Mouse (Mus musculus) cerebellum, adult 11 months (tissue): Measurements from ENCODE around the gene Zfp185.
A peak's percentile ranks its signal among the peaks of the same experiment; 100 is the strongest.

ENCODE experiments used
- DNase-seq: peaks from one replicate; pipeline ENCODE4 v3.0.0; 2022

Zfp185 gene

GRCm38 (mm10) chrX:72986841-72987519 is at the start of gene Zfp185:
Gene Zfp185 (plus strand): TSS chrX:72987339.
- no peak for DNase-seq

DNA sequence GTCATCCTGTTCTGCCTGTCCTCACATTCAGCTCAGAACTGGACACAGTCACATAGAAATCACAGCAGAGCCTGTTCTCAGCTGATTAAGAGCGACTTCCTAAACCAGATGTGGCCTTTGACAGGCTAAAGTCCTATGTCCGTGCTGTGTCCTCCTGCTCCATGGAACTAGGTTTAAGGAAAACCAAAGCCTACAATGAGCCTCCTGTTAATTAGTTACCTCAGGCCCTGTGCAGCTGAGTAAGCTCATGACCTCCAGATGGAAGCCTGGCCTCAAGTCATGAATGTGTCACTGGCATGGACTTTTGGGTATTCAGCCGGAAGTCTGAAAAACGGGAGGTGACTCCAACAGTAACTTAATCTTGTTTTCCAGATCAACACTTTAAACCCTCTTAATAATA is 33.7 kb upstream of the Zfp185 start:
- no peak for DNase-seq

DNA sequence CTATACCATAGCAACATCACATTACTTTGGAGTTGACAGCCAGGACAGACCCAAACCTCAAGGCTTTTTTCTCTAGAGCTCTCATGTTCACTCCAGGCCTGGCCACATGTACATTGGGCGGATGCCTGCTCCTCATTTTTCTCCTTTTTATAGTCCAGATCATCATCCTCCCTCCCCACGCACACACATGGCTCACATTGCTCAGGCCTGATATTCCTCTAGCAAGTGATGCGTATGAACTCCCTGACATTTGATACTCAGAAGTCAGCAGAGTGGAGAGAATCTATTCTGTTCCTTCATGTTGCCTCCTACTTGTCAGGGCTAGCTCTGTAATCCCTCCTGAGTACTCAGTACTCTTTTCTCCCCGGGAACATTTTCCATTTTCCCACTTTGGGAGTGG is 30.7 kb upstream of the Zfp185 start:
- no peak for DNase-seq

- no peak for DNase-seq
Measured at GRCm38 (mm10) chrX:72960431-72960830, 26.7 kb upstream of the Zfp185 start.

DNA sequence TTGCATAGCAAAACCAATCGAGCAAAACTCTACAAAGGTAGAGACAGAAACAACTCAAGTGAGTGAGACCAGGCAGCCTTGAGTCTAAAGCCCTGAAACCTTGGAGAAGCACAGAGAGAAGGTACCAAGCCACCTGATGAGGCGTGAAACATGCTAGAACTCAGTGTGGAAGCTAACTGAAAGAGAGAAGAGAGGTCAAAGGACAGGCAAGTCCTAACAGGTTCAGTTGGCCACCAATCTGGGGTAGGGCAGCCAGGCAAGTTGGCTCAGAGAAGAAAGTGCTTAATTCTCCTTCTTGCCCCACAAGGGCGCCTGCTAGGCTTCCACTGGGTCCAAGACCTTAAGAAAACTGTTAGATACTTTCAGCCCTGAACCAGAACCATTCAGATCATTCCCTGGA is 25.6 kb upstream of the Zfp185 start:
- DNase-seq = no peak

DNA sequence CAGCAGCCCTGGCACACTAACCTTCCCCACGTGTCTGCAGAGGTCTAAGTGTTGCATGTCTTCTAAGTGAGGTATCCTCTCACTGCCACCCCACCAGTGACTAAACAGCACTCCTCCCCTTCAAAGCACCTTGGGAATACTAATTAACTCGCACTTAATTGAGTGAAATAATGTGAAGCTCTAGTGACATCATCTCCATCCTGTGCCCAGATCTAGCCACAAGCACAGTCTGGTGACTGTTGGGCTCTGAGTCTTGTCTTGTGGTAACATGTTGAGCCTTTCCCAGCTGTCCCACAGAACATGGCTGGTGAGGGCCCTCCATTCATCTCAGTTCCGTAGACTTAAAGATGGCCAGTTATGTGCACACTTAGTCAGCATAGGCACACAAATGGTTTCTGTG is 24.4 kb upstream of the Zfp185 start:
- DNase-seq = no peak

- no peak for DNase-seq
Measured at GRCm38 (mm10) chrX:72982831-72983230, 4.3 kb upstream of the Zfp185 start.

GRCm38 (mm10) chrX:72985607-72986006 is 1.5 kb upstream of the Zfp185 start:
- no peak for DNase-seq

DNA sequence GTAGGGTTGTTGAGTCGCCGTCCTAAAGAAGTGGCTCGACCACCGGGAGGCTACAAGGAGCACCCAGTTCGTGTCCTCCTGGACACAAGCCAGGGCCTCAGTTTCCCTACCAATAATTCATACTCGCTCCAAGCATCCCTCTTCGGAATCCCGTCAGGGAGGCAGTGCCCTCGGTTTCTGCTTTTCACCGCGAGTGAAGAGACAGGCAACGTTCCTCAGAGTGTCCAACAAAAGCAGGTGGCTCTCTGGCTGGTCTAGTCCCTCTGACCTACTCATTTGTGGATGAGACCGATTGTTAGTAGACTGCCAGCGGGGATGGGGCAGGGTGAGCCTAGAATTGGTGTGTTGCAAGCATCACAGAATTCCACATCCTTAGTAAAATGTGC is 374 bp downstream of the Zfp185 start:
- DNase-seq = no peak

DNA sequence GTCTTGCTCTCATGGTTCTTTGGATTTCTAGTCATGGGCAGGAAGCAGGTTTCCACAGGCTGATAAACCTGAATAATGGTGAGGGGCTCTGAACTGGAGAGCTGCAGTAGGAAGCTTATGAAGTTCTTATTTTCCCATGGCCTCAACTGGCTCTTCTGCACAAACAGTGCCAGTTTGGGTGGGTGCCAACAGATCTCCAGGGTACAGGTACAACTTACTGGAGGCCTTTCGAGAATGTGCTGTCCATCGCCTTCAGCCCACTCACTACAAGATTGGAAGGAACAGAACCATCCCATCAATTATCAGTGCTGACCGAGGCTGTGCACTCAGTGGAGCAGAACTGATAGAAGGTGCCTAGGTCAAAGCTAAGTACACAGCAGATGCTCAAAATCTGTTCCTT is 1.3 kb downstream of the Zfp185 start:
- no peak for DNase-seq

DNA sequence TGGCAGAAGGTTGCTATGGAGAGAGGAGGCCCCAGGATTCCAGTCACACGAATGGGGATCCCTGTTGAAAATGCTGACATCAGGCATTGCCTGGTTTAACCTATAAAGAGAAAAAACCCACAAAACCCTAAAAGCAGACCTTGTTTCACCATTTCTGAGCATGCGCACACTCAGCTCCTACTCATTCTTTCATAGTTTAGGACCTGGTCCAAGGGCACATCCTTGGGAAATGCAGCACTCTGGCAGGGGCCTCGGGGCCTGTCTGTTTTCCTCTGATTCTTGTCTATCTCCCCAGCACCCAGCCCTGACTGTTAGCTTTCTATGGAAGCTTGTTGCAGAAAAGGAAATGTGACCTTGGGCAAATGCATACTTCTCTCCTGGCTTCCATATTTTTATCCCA is 3.4 kb downstream of the Zfp185 start:
- no peak for DNase-seq

DNA sequence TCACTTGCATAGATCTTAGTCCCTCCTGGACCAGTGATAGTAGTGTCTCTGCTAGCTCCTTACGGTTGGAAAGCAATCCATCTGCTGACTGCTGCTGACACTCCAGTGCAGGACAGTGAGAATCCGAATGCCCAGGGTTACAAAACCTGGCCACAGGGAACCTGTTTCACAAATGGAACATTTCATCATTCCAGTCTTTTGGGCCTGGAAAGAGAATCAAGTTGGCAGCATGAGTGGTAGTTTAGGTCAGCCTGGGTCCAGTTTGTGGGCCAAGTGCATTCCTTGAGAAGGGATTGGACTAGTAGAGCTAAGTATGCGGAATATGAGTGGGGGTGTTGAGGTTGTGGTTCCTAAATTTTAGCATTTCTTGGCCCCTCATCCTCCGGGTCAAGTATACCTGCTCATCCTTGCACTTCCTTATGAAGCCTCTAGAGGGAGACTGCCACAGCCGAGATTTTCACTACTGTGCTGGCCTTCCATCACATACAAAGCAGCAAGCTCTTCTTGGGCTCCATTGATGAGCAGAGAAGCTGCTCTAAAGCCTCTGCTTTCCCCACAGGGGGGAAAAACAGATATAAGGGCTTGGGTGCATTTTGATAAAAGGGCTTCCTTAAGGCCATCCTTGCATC is 5.3 kb downstream of the Zfp185 start:
- no peak for DNase-seq

- DNase-seq = no peak
Measured at GRCm38 (mm10) chrX:72995542-72995941, 8.4 kb downstream of the Zfp185 start.

GRCm38 (mm10) chrX:73003110-73003509 is 16.0 kb downstream of the Zfp185 start:
- DNase-seq = no peak

GRCm38 (mm10) chrX:73005678-73006077 is 18.5 kb downstream of the Zfp185 start:
- no peak for DNase-seq

GRCm38 (mm10) chrX:73007597-73008479 is 20.7 kb downstream of the Zfp185 start:
- DNase-seq = peak; percentile 91

DNA sequence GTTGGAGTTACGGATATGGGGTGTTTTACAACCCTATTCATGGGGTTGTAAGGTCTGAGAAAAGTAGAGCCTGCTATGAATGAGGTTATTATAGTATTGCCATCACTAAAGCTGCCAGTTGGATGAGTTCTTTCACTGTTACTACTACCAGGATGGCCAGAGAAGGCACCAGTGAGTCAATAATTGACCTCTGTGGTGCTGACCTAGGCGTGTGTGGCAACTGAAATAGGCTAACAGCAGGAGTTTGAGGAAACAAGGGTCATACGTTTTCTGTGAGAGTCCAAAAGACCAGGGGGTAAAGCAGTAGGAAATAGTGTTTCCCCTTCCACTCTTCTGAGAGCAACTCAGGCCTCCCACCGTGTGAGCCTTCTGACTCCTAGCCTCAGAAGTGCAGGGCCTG is 25.7 kb downstream of the Zfp185 start:
- DNase-seq = no peak

DNA sequence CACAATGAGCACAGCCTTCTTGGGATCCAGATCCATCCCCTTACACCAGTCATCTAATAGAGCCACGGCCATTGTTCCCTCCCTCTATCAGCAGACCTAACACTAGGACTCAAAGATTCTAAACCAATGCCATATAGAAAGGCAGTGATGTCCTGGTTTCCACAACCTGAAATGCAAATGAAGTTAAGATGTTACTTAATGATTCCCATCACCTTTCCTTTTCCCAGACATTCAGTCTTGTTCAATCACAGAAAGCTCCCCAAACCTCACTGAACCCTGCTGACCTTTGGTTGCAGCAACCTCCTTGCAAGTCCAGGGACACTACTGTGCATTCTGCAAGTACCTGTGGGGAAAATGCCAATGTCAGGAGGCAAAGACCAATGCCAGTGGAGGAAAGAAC is 49.9 kb downstream of the Zfp185 start, which contains the start of gene Pnma5:
Pnma5 (minus strand) TSS at position 101 of the 400 bp plus-strand sequence.
- DNase-seq = no peak

GRCm38 (mm10) chrX:73038831-73039230 is 51.7 kb downstream of the Zfp185 start:
- no peak for DNase-seq

DNA sequence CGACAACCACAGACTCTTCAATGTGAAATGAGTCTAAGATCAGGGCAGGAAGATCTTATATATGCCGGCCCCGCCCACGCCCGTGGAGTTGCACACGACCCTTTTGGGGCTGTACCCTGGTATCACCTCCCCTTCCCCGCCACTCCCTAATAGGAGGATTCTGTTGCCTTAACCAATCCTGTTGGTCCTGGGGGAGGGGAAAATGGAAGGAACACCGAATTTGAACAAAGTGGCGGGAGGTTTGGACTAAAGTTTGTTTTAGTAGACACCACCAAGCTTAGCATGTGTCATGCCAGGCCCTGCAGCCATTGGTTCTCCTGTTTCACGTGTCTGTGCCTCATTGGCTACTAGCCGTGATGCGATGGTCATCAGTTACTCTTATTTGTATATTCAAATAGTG is 52.5 kb downstream of the Zfp185 start:
- no peak for DNase-seq

DNA sequence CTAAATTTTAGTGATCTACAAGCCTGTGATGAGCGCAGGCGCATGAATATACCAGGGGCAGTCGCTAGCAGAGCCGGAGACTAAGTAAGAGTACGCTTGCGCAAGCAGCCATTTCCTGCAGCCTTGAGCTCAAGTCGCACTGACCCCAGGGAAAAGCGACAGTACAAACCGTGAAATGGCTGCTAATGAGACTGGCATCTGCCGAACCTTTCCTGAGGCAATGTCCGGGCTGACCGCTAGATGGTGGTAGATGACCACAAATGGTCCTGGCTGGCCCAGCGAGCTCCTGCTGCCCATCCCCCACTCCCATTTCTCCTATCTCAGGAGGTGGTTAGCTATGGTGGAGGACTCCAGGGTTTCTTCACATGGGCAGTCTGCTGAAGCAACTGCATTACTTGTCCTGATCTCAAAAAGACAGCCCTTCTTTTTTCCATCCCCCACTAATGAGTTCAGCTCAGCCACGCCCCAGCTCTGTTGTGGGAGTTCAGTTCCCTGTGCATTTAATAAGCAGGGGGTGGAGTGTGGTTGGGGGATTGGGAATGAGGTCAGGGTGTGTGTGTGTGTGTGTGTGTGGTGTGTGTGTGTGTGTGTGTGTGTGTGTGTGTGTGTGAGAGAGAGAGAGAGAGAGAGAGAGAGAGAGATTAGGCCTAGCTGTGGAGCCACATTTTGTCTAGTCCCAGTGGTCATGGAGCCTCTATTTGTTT is 66.9 kb downstream of the Zfp185 start:
- DNase-seq = peak; percentile 93

DNA sequence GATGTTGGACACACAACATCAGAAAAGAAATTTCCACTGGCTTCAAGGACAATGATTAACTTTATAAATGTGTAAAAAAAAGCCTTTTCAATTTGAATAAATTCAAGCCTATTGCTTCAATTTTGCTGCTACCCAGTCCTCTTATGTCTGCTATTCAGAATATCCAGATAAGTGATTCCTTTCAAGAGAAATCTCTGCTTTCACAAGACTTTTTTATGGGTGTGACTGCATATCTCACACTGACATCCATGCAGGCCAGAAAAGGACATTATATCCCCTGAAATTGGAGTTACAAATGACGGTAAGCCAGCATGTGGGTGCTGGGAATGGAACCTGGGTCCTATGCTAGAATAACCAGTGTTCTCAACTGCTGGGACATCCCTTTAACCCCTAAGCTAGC is 74.4 kb downstream of the Zfp185 start:
- DNase-seq = no peak

- DNase-seq = no peak
Measured at GRCm38 (mm10) chrX:73062323-73062722, 75.2 kb downstream of the Zfp185 start.
